Mouse (Mus musculus) skeletal muscle tissue, postnatal 0 days (tissue): ENCODE data around the gene Tmem170b. TPM values are rescaled to one million over a fixed set of nuclear protein-coding genes. Genes with fewer than 3 reads are reported as not detected.

ENCODE experiments used
- polyA plus RNA-seq: library from polyadenylated mRNA; unstranded; fragments of >200 nt; fragmentation: Nextera tagmentation; extraction: Ambion mirVana; gene quantifications from 2 replicates; pipeline ENCODE4 v1.2.1, GENCODE M21; 2015

The Tmem170b gene
- polyA plus RNA-seq, result 12.1 and 17.1 TPM in 2 replicates

DNA sequence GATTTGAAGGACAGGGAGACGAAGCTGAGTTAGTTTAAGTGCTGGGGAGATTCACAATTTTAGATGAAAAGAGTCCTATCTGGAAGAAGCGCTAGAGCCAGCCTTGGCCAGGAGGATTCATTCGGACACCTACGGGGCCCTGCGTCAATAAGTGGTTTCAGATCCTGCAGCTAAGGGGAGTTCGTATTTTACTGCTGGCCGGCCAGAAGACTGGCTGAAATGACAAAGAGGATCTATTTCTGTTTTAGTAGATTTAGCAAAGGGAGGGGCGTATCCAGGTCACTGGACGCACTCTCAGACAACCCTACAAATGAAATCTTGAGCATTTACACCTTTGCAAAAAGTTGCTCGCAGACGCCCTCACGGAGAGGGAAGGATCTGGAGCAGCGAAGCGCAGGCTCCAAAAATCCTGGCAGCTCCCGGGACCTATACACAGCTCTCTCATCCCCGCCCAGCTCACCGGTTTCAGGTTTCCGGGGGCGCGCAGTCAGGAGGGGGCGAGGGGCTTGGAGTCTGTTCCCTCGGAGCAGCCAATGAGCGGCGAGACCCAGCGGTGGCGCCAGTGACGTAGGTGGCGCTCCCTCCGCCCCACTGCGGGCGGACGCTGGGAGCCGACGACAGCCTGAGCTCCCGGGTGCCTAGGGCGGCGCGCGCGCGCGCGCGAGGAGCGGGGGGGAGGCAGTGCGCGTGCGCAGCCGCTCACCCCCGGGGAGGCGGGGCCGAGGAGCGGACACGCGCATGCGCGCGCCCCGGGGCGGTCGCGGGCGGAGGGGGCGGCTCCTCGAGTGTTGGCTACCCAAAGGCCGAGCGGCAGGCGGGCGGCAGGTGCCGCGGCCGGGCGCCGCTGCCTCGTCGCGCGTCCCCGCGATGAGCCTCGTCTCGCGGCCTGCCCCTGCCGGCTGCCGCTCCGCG is at the start of gene Tmem170b:
Tmem170b (plus strand) TSS at position 809 of the 912 bp plus-strand sequence.

Other genes starting within 250 kb of the Tmem170b start
- gene Nedd9, start 118.5 kb upstream of the Tmem170b start, polyA plus RNA-seq, result 6.9 and 8.9 TPM in 2 replicates
- gene Adtrp, start 241.8 kb downstream of the Tmem170b start, polyA plus RNA-seq, result 0.50 and 4.8 TPM in 2 replicates